Mouse (Mus musculus) right cerebral cortex, adult 2 months (tissue): Measurements from ENCODE around the gene Eea1.
"Not testable (repeated sequence)": the region's sequence is repeated elsewhere in the genome, so short reads cannot be mapped to it uniquely, and the experiment has no call there.

Experiments used
- DNase-seq, 2 experiments: peaks; one replicate each; pipeline ENCODE4 v3.0.0; 2021 to 2022; ENCODE audit warnings: low spot score in 2 of 2

Eea1 gene

DNA sequence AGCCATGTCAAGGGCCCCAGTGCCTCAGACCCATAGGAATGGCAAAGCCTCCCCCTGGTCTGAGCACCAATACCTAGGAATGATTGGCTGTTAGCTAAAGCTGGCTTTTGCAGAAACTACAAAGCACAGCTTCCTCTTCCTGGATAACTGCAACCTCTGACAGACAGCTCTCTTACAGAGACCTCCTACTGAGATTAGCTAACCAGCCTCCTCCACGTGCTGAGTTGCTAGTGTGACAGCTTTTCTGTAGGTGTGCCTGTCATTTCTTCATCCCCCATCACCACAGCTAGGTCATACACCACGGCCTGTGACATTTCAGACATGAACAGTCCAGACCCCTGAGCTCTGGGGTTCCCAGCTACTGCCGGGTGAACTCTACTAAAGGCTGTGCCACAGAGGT, 126.9 kb downstream of the Eea1 start:
- peak in 1 of 2 experiments; percentile 13 for DNase-seq

DNA sequence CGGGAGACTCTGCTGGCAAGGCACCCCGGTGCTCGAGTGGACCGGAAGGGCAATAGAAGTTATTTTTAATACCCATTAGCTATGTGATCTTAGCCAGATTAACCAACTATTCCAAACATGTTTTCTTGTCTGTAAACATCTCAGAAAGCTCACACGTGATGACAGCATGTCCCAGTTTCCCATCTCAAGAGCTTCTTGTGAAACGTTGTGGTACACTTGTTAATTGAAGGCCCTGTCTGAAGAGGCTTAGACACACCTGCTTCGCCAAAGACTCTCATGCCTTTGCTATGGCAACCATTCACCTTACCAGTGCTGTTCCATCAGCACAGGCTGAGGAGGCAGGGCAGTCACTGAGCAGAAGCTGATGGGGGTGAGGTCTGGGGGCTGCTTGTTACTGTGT, 133.9 kb downstream of the Eea1 start:
- DNase-seq: no peak

DNA sequence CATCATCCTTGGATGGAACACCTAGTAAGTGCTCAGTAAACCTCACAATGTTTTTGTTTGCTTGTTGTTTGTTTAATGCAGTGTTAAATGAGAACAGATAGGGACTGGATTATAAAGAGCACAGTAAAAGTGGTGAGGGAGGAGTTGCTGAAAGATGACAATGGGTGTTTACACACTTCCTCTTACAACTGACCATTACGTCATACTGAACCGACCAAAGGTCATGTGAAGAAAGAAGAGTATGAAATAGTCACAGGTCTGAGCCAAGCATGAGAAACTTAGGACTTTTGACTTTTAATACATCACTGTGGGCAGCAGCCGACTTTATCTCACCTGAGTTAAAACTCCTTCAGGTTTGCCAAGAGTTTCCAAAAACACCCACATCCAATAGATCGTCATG, 135.0 kb downstream of the Eea1 start:
- DNase-seq: no peak

DNA sequence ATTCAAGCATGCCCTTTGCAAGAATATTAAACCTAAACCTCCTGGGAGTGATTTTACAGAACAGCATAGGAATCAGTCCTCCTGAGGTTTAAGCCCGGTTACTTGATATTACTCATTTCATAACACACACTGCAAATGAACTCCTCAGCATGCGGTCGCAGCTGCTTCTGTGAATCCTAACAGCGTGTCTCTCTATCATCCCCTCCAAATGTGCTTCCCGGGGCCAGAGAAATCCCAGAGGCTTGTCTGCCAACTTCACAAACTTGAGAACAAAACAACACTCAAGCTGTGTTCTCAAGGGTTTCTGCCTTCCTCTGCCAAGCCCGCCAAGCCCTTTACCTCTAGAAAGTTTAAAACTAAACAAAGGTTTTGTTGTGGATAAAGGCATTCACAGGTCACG, 135.4 kb downstream of the Eea1 start:
- DNase-seq: peak in 1 of 2 experiments; percentile 14

DNA sequence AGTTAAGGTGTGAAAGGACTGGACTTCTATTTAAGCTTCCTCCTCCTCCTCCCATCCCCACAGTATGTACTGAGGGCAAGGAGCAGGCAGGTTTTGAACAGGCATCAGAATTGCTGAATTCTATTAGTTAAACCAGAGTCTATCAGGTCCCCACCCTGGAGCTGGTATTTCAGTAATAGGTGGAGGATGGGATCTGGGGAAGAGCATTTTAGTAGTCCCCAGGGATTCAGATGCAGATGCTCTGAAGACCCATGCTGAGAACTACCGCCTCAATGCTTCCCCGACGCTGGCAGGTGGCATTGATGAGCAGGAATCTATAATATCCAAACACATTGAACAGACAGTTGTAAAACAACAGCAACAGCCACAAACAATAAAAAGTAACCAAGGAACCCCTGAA, 136.0 kb downstream of the Eea1 start:
- DNase-seq: no peak

DNA sequence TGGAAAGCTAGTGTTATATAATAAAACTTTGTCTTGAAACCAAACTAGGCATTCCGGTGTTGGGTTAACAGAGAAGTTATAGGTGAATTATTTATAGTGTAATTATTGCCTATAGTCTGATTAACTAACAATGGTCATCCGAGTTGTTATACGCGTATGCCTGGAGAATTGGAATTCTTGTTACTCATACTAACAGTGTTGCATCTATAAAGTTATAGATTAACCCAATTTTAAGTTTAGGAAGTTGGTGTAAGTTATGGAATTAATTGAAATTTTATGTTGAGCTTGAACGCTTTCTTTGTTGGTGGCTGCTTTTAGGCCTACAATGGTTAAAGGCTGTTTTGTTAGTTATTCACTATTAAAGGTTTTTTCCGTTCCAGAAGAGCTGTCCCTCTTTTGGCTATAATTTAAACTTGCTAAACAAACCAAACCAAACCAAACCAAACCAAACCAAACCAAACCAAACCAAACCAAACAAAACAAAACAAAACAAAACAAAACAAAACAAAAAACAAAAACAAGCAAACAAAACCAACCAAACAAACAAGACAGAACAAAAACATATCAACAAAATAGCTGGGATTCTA, 137.1 kb downstream of the Eea1 start:
- DNase-seq: not testable (repeated sequence)

DNA sequence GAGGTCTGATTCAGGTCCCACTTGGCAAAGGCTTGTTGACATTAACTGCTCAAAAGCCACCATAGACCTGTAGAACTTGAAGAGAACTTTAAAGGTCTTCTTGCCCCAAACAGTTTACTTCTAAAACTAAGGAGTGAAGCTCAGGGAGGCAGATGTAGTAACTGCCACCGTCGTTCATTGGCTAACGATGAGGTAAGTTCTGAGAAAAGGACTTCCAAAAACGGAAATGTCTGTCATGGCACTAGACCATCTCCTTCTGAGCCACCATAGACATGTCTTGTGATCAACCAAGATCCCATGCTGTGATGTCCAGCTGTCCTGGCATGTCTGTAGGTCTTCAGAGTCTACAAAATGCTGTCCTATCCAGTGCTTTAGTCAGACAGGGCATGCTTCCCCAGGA, 139.4 kb downstream of the Eea1 start:
- DNase-seq: no peak

DNA sequence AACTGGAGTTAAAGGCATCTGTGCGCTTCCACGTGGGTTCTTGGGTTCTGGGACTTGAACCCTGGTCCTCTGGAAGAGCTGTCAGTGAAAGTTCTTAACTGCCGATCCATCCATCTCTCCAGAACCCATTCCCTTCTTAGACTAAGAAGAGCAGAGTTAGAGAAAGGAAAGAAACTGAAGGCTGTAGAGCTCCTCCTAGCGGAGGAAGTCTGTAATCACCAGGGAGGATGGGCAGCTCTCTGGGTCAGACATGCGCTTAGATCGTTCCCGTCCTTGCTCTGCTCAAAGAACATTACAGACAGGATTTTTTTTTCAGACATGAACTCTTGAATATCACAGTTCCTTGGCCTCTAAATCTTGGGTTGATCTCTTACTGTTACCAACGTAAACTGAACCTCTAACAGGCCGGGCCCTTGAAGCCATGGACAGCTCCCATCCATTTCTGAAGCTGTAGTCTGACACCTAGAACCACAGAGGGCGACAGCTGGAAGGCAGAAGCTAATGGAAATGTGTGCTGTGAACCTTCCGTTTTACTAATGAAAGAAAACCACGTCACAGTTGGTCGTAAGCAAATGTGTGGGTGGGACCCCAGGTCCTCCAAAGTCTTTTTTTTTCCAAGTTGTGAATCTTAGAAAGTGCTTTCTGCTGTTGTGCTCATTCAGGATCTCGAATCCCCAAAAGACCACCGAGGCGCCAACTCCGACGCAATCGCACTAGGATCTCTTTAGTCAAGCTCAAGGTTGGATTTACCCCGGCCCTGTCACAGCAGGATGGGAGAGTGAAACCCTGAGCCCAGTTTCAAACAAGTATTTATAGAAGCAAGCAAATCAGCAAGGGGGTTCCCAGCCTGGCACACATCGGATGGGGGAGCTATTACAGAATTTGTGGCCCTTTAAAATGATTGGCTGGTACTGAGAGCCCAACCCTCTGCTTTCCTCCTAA, 140.3 kb downstream of the Eea1 start:
- peak in 1 of 2 experiments; percentile 18 for DNase-seq

DNA sequence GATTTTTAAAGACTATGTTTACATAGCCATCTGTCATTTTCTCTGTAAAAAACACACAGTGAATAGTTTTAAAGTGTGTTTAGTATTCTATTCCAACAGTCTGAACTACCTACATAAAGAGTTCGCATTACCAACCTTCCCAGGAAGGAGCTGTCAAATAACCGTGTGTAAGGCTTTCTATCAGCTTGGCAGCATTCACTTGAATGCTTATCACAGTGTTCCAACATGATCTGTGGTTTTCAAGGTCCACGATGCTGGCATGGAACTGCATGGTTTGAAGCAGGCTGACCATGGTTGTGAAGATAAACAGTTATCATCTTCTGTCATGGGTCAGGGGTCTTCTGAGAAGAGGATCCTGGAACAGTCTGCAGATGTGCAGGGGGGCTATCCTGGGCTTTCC, 141.8 kb downstream of the Eea1 start:
- no peak for DNase-seq

DNA sequence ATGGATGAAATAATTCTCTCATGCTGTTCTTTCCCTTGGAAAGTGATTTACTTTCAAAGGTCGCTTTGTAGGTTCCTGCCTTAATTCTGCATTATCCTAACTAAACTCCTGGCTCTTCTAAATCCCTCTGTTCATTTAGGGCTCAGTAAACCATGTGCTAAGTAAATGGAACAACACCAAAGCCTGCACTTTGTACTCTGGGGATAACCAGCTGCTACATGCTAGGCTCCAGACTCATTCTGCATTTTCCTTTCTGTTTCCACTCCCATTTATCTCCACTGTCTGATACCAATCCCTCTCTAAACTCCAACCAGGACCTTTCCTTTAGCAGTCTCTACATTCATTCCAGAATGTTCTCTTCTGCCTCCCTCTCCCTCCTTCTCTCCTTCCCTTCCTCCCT, 149.3 kb downstream of the Eea1 start:
- no peak for DNase-seq

DNA sequence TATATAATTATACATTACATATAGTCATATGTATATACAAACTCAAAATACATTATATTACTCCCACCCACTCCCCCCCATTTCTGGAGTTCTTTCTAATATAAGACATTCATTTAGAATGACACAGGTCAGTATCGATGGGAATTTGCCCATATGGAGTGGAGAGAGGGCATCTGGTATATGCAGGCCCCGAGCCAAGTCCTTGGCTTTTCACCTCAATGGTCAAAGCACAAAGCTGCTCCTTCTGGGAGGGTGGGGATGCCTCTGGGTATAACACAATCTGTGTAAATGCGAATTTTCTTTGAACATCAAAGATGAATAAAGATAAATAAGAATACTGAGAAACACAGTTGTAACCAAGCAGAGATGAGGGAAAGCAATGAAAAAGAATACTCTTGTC, 149.9 kb downstream of the Eea1 start:
- DNase-seq: no peak

DNA sequence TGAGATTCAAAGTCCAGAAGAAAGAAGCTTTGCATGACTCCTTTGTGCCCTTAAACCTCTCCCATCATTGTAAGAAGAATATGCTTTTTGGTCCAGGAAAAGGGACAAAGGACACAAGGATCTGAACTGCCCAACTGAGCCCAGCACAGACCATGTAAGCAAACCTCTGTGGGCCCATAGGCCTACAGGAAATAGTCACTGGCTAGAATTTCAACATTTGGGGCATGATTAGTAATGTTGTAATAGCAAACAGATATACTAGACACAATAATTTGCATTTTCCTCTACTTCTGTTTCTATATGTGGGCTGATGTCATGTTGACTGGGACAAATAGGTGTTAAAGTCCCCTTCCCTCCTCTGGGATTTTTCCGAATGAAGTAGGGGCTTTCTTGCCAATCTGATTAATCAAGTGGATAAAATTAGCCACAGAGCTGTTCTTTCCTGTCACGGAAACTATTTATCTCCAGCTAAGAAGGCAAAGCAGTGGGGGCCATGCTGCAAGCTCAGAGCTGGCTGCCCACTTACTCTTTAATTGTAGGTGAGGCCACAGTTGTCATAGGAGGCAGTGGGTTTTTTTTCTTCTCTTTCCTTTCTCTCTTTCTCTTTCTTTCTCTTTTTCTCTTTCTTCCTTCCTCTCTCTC, 153.6 kb downstream of the Eea1 start:
- DNase-seq: no peak

DNA sequence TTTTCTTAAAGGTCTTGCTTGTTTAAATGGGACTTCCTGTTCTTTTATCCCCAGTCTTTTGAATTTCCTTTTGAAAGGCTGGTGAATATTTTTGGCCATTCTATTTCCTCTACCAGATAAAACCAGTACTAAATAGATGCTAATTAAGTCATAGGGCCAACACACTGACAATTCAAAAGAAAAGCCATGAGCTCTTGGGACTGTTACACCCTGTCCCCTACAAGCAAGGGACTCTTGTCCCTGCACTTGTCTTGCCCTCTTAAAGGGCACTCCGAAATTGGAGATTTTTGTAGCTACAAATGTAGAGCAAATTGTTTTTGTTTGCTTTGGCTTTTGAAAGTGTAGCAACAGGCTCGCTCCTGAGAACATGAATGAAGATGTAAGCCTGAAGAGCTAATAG, 154.1 kb downstream of the Eea1 start:
- DNase-seq: no peak
